18 mouse cellular contexts compared by ENCODE assay signal in the genomic region with DNA sequence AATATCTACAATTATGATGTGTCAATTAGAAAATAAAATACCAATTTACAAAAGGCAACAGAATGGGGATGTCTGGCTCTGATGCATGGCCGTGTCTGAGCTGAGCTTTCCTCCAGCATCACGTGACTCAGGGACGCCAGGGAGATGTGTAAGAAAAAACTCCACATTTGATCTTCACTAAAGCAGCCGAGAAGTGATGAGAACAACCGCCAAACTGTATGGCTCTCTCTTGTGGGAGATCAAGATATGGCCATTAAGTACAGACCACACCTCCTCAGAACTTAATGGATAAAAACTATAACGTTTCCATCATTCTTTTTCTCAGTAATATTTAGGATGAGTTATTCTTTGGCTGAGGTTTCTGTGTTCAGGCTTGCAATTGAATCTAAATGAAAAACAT. TPM values are rescaled to one million over a fixed set of nuclear protein-coding genes. Genes with fewer than 3 reads are reported as not detected.
DNase-seq lines count a peak whose midpoint lies in the region; ATAC-seq and TF ChIP-seq lines count a peak whose summit lies in the region.
"Had no signal": no experiment of that assay in that cellular context is flagged by ENCODE, and none has a peak within 500 bp of the region (broad histone marks: within the 10 kb centered on the region; RNA-seq: fewer than 3 reads in every experiment).

No protein-coding gene starts in this region.

- H3K9ac ChIP-seq in kidney, postnatal 0 days (ENCODE audit: low read depth, low read length): no peak overlapping the region
- no peak overlapping the region for H3K9ac ChIP-seq in limb, embryonic 13.5 days
- no peak overlapping the region for H3K9ac ChIP-seq in forebrain, embryonic 11.5 days (ENCODE audit: low read length)
- H3K9ac ChIP-seq: hindbrain, embryonic 13.5 days; neural tube, embryonic 12.5 days had no signal

- TF ChIP-seq CTCF in kidney, postnatal 0 days (IDR thresholded peaks at IDR 0.05; ENCODE audit: low read depth): no peak

- no peaks in the 10 kb centered on the region for H3K27me3 ChIP-seq in kidney, postnatal 0 days (ENCODE audit: insufficient read depth, low read length)
- H3K27me3 ChIP-seq in limb, embryonic 13.5 days: no peaks in the 10 kb centered on the region
- no peaks in the 10 kb centered on the region for H3K27me3 ChIP-seq in forebrain, embryonic 11.5 days (ENCODE audit: control insufficient read depth, insufficient read depth, low read length)
- H3K27me3 ChIP-seq: neural tube, embryonic 12.5 days had no signal

- no peaks in the 10 kb centered on the region for H3K36me3 ChIP-seq in kidney, postnatal 0 days (ENCODE audit: insufficient read depth, low read length)
- no peaks in the 10 kb centered on the region for H3K36me3 ChIP-seq in limb, embryonic 13.5 days
- H3K36me3 ChIP-seq in forebrain, embryonic 11.5 days (ENCODE audit: control insufficient read depth, insufficient read depth, low read length): no peaks in the 10 kb centered on the region
- H3K36me3 ChIP-seq: G1E; hindbrain, embryonic 13.5 days; midbrain, embryonic 10.5 days; neural tube, embryonic 12.5 days had no signal

- no peak overlapping the region for H3K4me2 ChIP-seq in kidney, postnatal 0 days (ENCODE audit: low read length)
- no peak overlapping the region for H3K4me2 ChIP-seq in limb, embryonic 13.5 days (replicated peaks)
- H3K4me2 ChIP-seq in forebrain, embryonic 11.5 days (ENCODE audit: low read depth, low read length, severe bottlenecking): no peak overlapping the region
- H3K4me2 ChIP-seq: hindbrain, embryonic 13.5 days; neural tube, embryonic 12.5 days had no signal

- H3K27ac ChIP-seq in kidney, postnatal 0 days: no peak overlapping the region
- H3K27ac ChIP-seq in limb, embryonic 13.5 days: peak overlapping the region; percentile 15; the same call in 1 of the 2 replicates
- H3K27ac ChIP-seq in forebrain, embryonic 11.5 days (ENCODE audit: low read depth, low read length): no peak overlapping the region
- H3K27ac ChIP-seq: hindbrain, embryonic 13.5 days; midbrain, embryonic 10.5 days; neural tube, embryonic 12.5 days had no signal

- no peak for ATAC-seq in kidney, postnatal 0 days (replicated peaks; ENCODE audit: low FRiP score, low read depth)
- peak; percentile 90; the same call in 1 of the 2 replicates for ATAC-seq in limb, embryonic 13.5 days (ENCODE audit: low FRiP score, low read depth)
- ATAC-seq in megakaryocyte progenitor cell, adult 5-6 weeks (replicated peaks; ENCODE audit: poor library complexity): peak; percentile 81
- ATAC-seq in forebrain, embryonic 11.5 days (replicated peaks; ENCODE audit: low FRiP score): no peak

- H3K9me3 ChIP-seq in kidney, postnatal 0 days (replicated peaks; ENCODE audit: low read length): no peaks in the 10 kb centered on the region
- H3K9me3 ChIP-seq in limb, embryonic 13.5 days: no peaks in the 10 kb centered on the region
- H3K9me3 ChIP-seq in forebrain, embryonic 11.5 days (ENCODE audit: control insufficient read depth, low read length): no peaks in the 10 kb centered on the region
- H3K9me3 ChIP-seq: G1E; hindbrain, embryonic 13.5 days; midbrain, embryonic 10.5 days; neural tube, embryonic 12.5 days had no signal

- no peaks in the 10 kb centered on the region for H3K4me1 ChIP-seq in kidney, postnatal 0 days (replicated peaks; ENCODE audit: insufficient read depth, low read length)
- peaks cover 17% of the 10 kb centered on the region for H3K4me1 ChIP-seq in limb, embryonic 13.5 days
- no peaks in the 10 kb centered on the region for H3K4me1 ChIP-seq in forebrain, embryonic 11.5 days (replicated peaks; ENCODE audit: control insufficient read depth, insufficient read depth, low read length)
- H3K4me1 ChIP-seq: hindbrain, embryonic 13.5 days; midbrain, embryonic 10.5 days; neural tube, embryonic 12.5 days had no signal

- 48% methylated on average over 6 of the region's 6 CpGs for WGBS in kidney, postnatal 0 days
- 27% methylated on average over 6 of the region's 6 CpGs for WGBS in limb, embryonic 13.5 days
- 72% methylated on average over 6 of the region's 6 CpGs for WGBS in forebrain, embryonic 11.5 days

- no peak overlapping the region for H3K4me3 ChIP-seq in kidney, postnatal 0 days (replicated peaks; ENCODE audit: low read depth, low read length)
- H3K4me3 ChIP-seq in limb, embryonic 13.5 days: no peak overlapping the region
- H3K4me3 ChIP-seq in forebrain, embryonic 11.5 days (ENCODE audit: low read depth, low read length): no peak overlapping the region
- H3K4me3 ChIP-seq: hindbrain, embryonic 13.5 days; midbrain, embryonic 10.5 days; neural tube, embryonic 12.5 days had no signal

- peak; percentile 27 for DNase-seq in kidney, postnatal 0 days (ENCODE audit: low spot score)
- DNase-seq in kidney, postnatal 4 days: no peak
- DNase-seq in c-Kit-positive CD71-positive TER-119-positive erythroid progenitor cells, embryonic 14.5 days (ENCODE audit: low spot score): peak; percentile 73
- no peak for DNase-seq in urinary bladder, postnatal 25 days (ENCODE audit: low spot score)
- DNase-seq in forebrain, embryonic 11.5 days (ENCODE audit: low spot score): no peak
- no peak for DNase-seq in adrenal gland, adult 8-10 months
- DNase-seq: B cell, adult 2 months; cerebellum, adult 9-10 months; kidney, adult 2 months had no signal

RNA-seq across cellular contexts. Expression of a gene that starts 11.6 kb away (rescaled TPM):
- polyA plus RNA-seq in kidney, postnatal 0 days (2015; fragmentation: Nextera tagmentation; extraction: Ambion mirVana): not detected in 2 replicates
- 1.8 TPM in 2 replicates for polyA plus RNA-seq in limb, embryonic 13.5 days (2015; fragmentation: Nextera tagmentation; extraction: Ambion mirVana)
- 0.10 TPM in 1 of 2 replicates, not detected in the other for total RNA-seq in megakaryocyte progenitor cell, adult 5-6 weeks (2015)
- 0.14 TPM in 1 of 2 replicates, not detected in the other for total RNA-seq in megakaryocyte progenitor cell, adult 5-6 weeks (2017)
- not detected in 2 replicates for polyA plus RNA-seq in forebrain, embryonic 11.5 days (2014; fragmentation: Nextera tagmentation; extraction: Ambion mirVana)
- total RNA-seq in adrenal gland, adult 8-10 months (2022): under 1 TPM in 1 of 4 experiments, not detected in 3; 0.07 TPM
- total RNA-seq: layer of hippocampus, adult 8-10 months; left cerebral cortex, postnatal 36 days had no signal
- polyA plus RNA-seq: G1E; heart, embryonic 14.5 days; kidney, adult 2 months; midbrain, embryonic 10.5 days had no signal

RNA-seq across cellular contexts. Expression of a gene that starts 29.0 kb away (rescaled TPM):
- polyA plus RNA-seq in kidney, postnatal 0 days (2015; fragmentation: Nextera tagmentation; extraction: Ambion mirVana): 26.7 and 29.0 TPM in 2 replicates
- polyA plus RNA-seq in limb, embryonic 13.5 days (2015; fragmentation: Nextera tagmentation; extraction: Ambion mirVana): 96.7 and 103 TPM in 2 replicates
- 7.2 and 11.1 TPM in 2 replicates for total RNA-seq in megakaryocyte progenitor cell, adult 5-6 weeks (2015)
- total RNA-seq in megakaryocyte progenitor cell, adult 5-6 weeks (2017): 11.7 and 16.3 TPM in 2 replicates
- polyA plus RNA-seq in forebrain, embryonic 11.5 days (2014; fragmentation: Nextera tagmentation; extraction: Ambion mirVana): 120 TPM in 2 replicates
- 1 to 10 TPM; 1.9 to 2.8 (median 2.2) TPM for total RNA-seq in adrenal gland, adult 8-10 months (2022)

Comparison
In these comparisons a context has a peak if more than half of its experiments do, and no peak if none do; other contexts are left out.
1. DNase-seq: peak in kidney, postnatal 0 days (single experiment) and c-Kit-positive CD71-positive TER-119-positive erythroid progenitor cells, embryonic 14.5 days (single experiment); none in kidney, postnatal 4 days (0 of 2), urinary bladder, postnatal 25 days (single experiment), forebrain, embryonic 11.5 days (single experiment) and adrenal gland, adult 8-10 months (single experiment).
2. ATAC-seq: peak in limb, embryonic 13.5 days (single experiment) and megakaryocyte progenitor cell, adult 5-6 weeks (single experiment); none in kidney, postnatal 0 days (single experiment) and forebrain, embryonic 11.5 days (single experiment).